Mouse (Mus musculus): ENCODE results near the gene Rxrb. TPM values are rescaled to one million over a fixed set of nuclear protein-coding genes. Genes with fewer than 3 reads are reported as not detected.

Gene Rxrb
- polyA plus RNA-seq, 1 experiment from 2014 or later, result 54.8 TPM

- no peak overlapping the region for H3K4me3 ChIP-seq (replicated peaks)
- no peak overlapping the region for H3K27ac ChIP-seq
- peaks cover 3% of the 10 kb centered on the region; the same call in 1 of the 2 replicates for H3K36me3 ChIP-seq (replicated peaks)
- no peaks in the 10 kb centered on the region for H3K9me3 ChIP-seq
- no peak for ATAC-seq (ENCODE audit: low FRiP score)
- H3K4me1 ChIP-seq, result no peaks in the 10 kb centered on the region
- no peak overlapping the region for H3K4me2 ChIP-seq
- WGBS, result 85% methylated on average over 5 of the region's 5 CpGs
- H3K9ac ChIP-seq, result no peak overlapping the region
- no peaks in the 10 kb centered on the region; the same call in 1 of the 2 replicates for H3K27me3 ChIP-seq
These were observed 21.5 kb upstream of the Rxrb start for GRCm38 (mm10) chr17:34010156-34010555.

- H3K4me1 ChIP-seq, result no peaks in the 10 kb centered on the region
- 95% methylated on average over 8 of the region's 8 CpGs for WGBS
- peaks cover 11% of the 10 kb centered on the region for H3K36me3 ChIP-seq (replicated peaks)
- no peaks in the 10 kb centered on the region for H3K9me3 ChIP-seq
- H3K4me2 ChIP-seq, result no peak overlapping the region
- H3K27me3 ChIP-seq, result no peaks in the 10 kb centered on the region
- no peak overlapping the region for H3K4me3 ChIP-seq (replicated peaks)
- no peak overlapping the region for H3K9ac ChIP-seq
- ATAC-seq (ENCODE audit: low FRiP score), result no peak
- no peak overlapping the region for H3K27ac ChIP-seq
These were observed 18.2 kb upstream of the Rxrb start for GRCm38 (mm10) chr17:34013436-34013835.

- Histone ChIP-seq H3K36me3 (replicated peaks) (peaks cover 47% of the 10 kb centered on the region), H3K9me3 (peaks cover 16% of the 10 kb centered on the region), H3K9ac (no peak overlapping the region), H3K4me1 (peaks cover 36% of the 10 kb centered on the region), H3K27me3 (no peaks in the 10 kb centered on the region), H3K4me2 (no peak overlapping the region), H3K27ac (0 out of 2 replicates have a peak overlapping the region, but pooled peaks have one; percentile 36), H3K4me3 (replicated peaks) (no peak overlapping the region)
- WGBS, result 96% methylated on average over 23 of the region's 23 CpGs
- no peak for ATAC-seq (ENCODE audit: low FRiP score)
These were observed 9.8 kb upstream of the Rxrb start for GRCm38 (mm10) chr17:34021539-34022413.

GRCm38 (mm10) chr17:34022414-34022783, 9.2 kb upstream of the Rxrb start:
- Histone ChIP-seq H3K4me3 (replicated peaks) (0 out of 2 replicates have a peak overlapping the region, but pooled peaks have one; percentile 1), H3K9me3 (peaks cover 16% of the 10 kb centered on the region), H3K27me3 (no peaks in the 10 kb centered on the region), H3K4me1 (peaks cover 43% of the 10 kb centered on the region), H3K27ac (0 out of 2 replicates have a peak overlapping the region, but pooled peaks have one; percentile 36), H3K4me2 (no peak overlapping the region), H3K9ac (no peak overlapping the region), H3K36me3 (replicated peaks) (peaks cover 45% of the 10 kb centered on the region)
- no peak for ATAC-seq (ENCODE audit: low FRiP score)
- WGBS, result 94% methylated on average over 14 of the region's 14 CpGs

- H3K9ac ChIP-seq, result no peak overlapping the region
- peaks cover 45% of the 10 kb centered on the region for H3K36me3 ChIP-seq (replicated peaks)
- H3K9me3 ChIP-seq, result peaks cover 16% of the 10 kb centered on the region
- H3K4me1 ChIP-seq, result peaks cover 46% of the 10 kb centered on the region
- WGBS, result 97% methylated on average over 20 of the region's 20 CpGs
- no peak overlapping the region for H3K4me2 ChIP-seq
- peak overlapping the region; percentile 98 for H3K27ac ChIP-seq
- no peaks in the 10 kb centered on the region for H3K27me3 ChIP-seq
- H3K4me3 ChIP-seq (replicated peaks), result peak overlapping the region; percentile 69; the same call in 1 of the 2 replicates
- no peak for ATAC-seq (ENCODE audit: low FRiP score)
These were observed 8.6 kb upstream of the Rxrb start for GRCm38 (mm10) chr17:34022987-34023386.

GRCm38 (mm10) chr17:34023678-34024077, 7.9 kb upstream of the Rxrb start:
- H3K4me1 ChIP-seq, result peaks cover 53% of the 10 kb centered on the region
- peaks cover 52% of the 10 kb centered on the region for H3K36me3 ChIP-seq (replicated peaks)
- peak overlapping the region; percentile 69 for H3K4me3 ChIP-seq (replicated peaks)
- H3K9ac ChIP-seq, result peak overlapping the region; percentile 93
- peaks cover 16% of the 10 kb centered on the region for H3K9me3 ChIP-seq
- peak overlapping the region; percentile 98 for H3K27ac ChIP-seq
- 68% methylated on average over 9 of the region's 9 CpGs for WGBS
- no peak for ATAC-seq (ENCODE audit: low FRiP score)
- H3K4me2 ChIP-seq, result peak overlapping the region; percentile 83
- H3K27me3 ChIP-seq, result no peaks in the 10 kb centered on the region

GRCm38 (mm10) chr17:34024317-34024821, 7.2 kb upstream of the Rxrb start, which contains the start of gene Ring1:
Ring1 (minus strand) TSS chr17:34024680.
- H3K4me3 ChIP-seq (replicated peaks), result peak within 1 kb of the TSS; percentile 69
- WGBS, result under 1% methylated on average over 53 of the region's 58 CpGs
- peak; percentile 72 for ATAC-seq (ENCODE audit: low FRiP score)
- no peaks in the 10 kb centered on the region for H3K27me3 ChIP-seq
- peak within 1 kb of the TSS; percentile 93 for H3K9ac ChIP-seq
- peak within 1 kb of the TSS; percentile 83 for H3K4me2 ChIP-seq
- peaks cover 12% of the 10 kb centered on the region for H3K9me3 ChIP-seq
- peak within 1 kb of the TSS; percentile 98 for H3K27ac ChIP-seq
- H3K36me3 ChIP-seq (replicated peaks), result peaks cover 55% of the 10 kb centered on the region
- H3K4me1 ChIP-seq, result peaks cover 60% of the 10 kb centered on the region

GRCm38 (mm10) chr17:34024861-34025755, 6.5 kb upstream of the Rxrb start:
- Histone ChIP-seq H3K27ac (peak overlapping the region; percentile 98), H3K27me3 (no peaks in the 10 kb centered on the region), H3K4me1 (peaks cover 67% of the 10 kb centered on the region), H3K9me3 (peaks cover 4% of the 10 kb centered on the region; the same call in 1 of the 2 replicates), H3K36me3 (replicated peaks) (peaks cover 55% of the 10 kb centered on the region), H3K9ac (peak overlapping the region; percentile 93), H3K4me2 (peak overlapping the region; percentile 83), H3K4me3 (replicated peaks) (peak overlapping the region; percentile 69)
- peak; percentile 14 for ATAC-seq (ENCODE audit: low FRiP score)
- WGBS, result under 1% methylated on average over 56 of the region's 57 CpGs

- peak overlapping the region; percentile 83 for H3K4me2 ChIP-seq
- H3K9me3 ChIP-seq, result 0 out of 2 replicates have a peak, but pooled peaks cover 1% of the 10 kb centered on the region
- peak overlapping the region; percentile 69 for H3K4me3 ChIP-seq (replicated peaks)
- WGBS, result 3% methylated on average over 7 of the region's 7 CpGs
- ATAC-seq (ENCODE audit: low FRiP score), result peak; percentile 59
- H3K9ac ChIP-seq, result peak overlapping the region; percentile 93
- H3K4me1 ChIP-seq, result peaks cover 74% of the 10 kb centered on the region
- no peaks in the 10 kb centered on the region for H3K27me3 ChIP-seq
- H3K36me3 ChIP-seq (replicated peaks), result peaks cover 53% of the 10 kb centered on the region
- H3K27ac ChIP-seq, result peak overlapping the region; percentile 98
These were observed 5.9 kb upstream of the Rxrb start for GRCm38 (mm10) chr17:34025756-34026151.

GRCm38 (mm10) chr17:34026221-34026620, 5.4 kb upstream of the Rxrb start:
- Histone ChIP-seq H3K4me1 (peaks cover 75% of the 10 kb centered on the region), H3K36me3 (replicated peaks) (peaks cover 48% of the 10 kb centered on the region), H3K9me3 (no peaks in the 10 kb centered on the region), H3K4me3 (replicated peaks) (peak overlapping the region; percentile 69), H3K9ac (peak overlapping the region; percentile 93), H3K27ac (peak overlapping the region; percentile 98), H3K27me3 (no peaks in the 10 kb centered on the region), H3K4me2 (peak overlapping the region; percentile 83)
- ATAC-seq (ENCODE audit: low FRiP score), result no peak
- 0% methylated on average over 2 of the region's 2 CpGs for WGBS

GRCm38 (mm10) chr17:34026917-34027655, 4.5 kb upstream of the Rxrb start:
- Histone ChIP-seq H3K27ac (peak overlapping the region; percentile 98), H3K9ac (peak overlapping the region; percentile 93), H3K36me3 (replicated peaks) (peaks cover 39% of the 10 kb centered on the region), H3K9me3 (no peaks in the 10 kb centered on the region), H3K4me1 (peaks cover 75% of the 10 kb centered on the region), H3K4me3 (replicated peaks) (peak overlapping the region; percentile 69), H3K27me3 (no peaks in the 10 kb centered on the region), H3K4me2 (peak overlapping the region; percentile 83)
- ATAC-seq (ENCODE audit: low FRiP score), result no peak
- 4% methylated on average over 36 of the region's 36 CpGs for WGBS
